Mouse (Mus musculus) bone marrow, adult 2 months (tissue): Measurements from ENCODE around the gene Chrm3.

Experiments used
- CTCF ChIP-seq: fragments of 200-500 bp; IDR thresholded peaks from 2 replicates; pipeline ENCODE4 v1.5.1; 2011; ENCODE audit warnings: low read length, control low read depth; ENCODE audit not compliant: control insufficient read depth, insufficient read depth
- POLR2A ChIP-seq: fragments of 200-500 bp; IDR thresholded peaks from 2 replicates; pipeline ENCODE4 v1.6.1; 2011; ENCODE audit warnings: low read depth, mild to moderate bottlenecking, control low read depth, low read length, borderline replicate concordance; ENCODE audit not compliant: control insufficient read depth

GRCm38 (mm10) chr13:10360777-10361176, at the start of gene Chrm3:
- TF ChIP-seq CTCF (no peak), POLR2A (no peak)
